Mouse (Mus musculus) lung, postnatal 4 days (tissue): ENCODE data around the gene Tekt1.

Source experiments
- DNase-seq, 2 experiments: peaks; one replicate each; pipeline ENCODE4 v3.0.0; 2021

Gene Tekt1

GRCm38 (mm10) chr11:72362347-72362741 is at the start of gene Tekt1:
Gene Tekt1, minus strand, starts transcription at chr11:72362442.
- no peak for DNase-seq

DNA sequence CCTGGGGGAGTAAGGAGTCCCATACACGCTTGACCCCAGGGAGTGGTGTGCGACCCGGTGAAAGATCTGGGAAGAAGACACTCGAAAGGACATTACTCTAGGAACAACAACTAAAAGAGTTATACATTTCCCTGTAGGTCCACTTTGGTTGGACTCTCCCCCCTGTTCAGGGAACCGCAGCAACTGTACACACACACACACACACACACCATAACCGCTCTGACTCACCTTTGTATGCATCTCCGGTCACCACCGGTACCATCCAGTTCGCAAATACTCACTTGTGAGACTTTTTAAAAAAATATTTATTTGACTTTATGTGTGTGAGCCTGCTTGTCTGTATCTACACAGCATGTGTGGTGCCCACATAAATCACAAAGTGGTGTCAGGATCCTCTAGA is 49.7 kb upstream of the Tekt1 start:
- no peak for DNase-seq

GRCm38 (mm10) chr11:72411093-72411921 is 49.1 kb upstream of the Tekt1 start, which contains the start of gene Smtnl2:
Gene Smtnl2, minus strand, starts transcription at chr11:72411713.
- peak; percentile 93 to 97 for DNase-seq

GRCm38 (mm10) chr11:72410521-72411092 is 48.4 kb upstream of the Tekt1 start:
- peak in 1 of 2 experiments; percentile 44 for DNase-seq

DNA sequence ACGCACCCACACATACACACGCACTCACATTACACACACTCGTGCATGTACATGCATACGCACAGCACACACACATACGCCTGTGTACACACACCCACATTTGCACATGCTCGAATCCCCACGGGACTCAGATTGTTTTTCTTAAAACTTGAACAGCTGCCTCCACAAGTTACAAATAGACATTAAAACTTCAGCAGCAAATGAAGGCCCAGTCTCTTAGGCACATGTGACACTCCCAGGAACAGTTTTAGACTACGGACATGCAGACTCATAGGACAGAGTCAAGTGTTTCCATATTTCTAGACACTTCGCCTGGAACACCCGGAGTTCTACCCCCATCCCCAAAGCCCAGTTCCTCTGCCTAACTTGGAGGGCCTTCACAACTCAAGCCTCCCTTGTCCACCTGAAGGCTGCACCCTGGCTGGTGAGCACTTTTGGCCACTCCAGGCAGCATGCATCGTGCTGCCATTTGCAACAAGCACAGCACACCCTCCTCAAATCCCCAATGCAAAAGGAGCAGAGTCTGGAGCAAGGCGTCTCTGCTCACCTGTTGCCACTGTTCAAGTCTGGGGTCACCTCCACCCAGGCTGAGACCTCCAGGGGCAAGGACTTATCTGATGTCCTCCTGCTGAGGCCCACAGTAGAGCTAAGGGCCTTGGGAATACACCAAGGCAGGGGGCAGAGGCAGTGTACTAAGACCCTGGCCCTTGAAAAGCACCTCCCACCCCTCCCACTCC is 47.6 kb upstream of the Tekt1 start:
- peak in 1 of 2 experiments; percentile 29 for DNase-seq

GRCm38 (mm10) chr11:72408451-72409170 is 46.4 kb upstream of the Tekt1 start:
- no peak for DNase-seq

GRCm38 (mm10) chr11:72407574-72407973 is 45.3 kb upstream of the Tekt1 start:
- DNase-seq, result peak in 1 of 2 experiments; percentile 25

- DNase-seq, result peak in 1 of 2 experiments; percentile 19
These were observed 44.8 kb upstream of the Tekt1 start for GRCm38 (mm10) chr11:72407081-72407480.

GRCm38 (mm10) chr11:72406079-72406675 is 43.9 kb upstream of the Tekt1 start:
- peak; percentile 40 to 48 for DNase-seq

- DNase-seq, result peak in 1 of 2 experiments; percentile 19
These were observed 43.3 kb upstream of the Tekt1 start for GRCm38 (mm10) chr11:72405532-72405931.

- DNase-seq, result peak in 1 of 2 experiments; percentile 20
These were observed 40.7 kb upstream of the Tekt1 start for GRCm38 (mm10) chr11:72402969-72403368.

DNA sequence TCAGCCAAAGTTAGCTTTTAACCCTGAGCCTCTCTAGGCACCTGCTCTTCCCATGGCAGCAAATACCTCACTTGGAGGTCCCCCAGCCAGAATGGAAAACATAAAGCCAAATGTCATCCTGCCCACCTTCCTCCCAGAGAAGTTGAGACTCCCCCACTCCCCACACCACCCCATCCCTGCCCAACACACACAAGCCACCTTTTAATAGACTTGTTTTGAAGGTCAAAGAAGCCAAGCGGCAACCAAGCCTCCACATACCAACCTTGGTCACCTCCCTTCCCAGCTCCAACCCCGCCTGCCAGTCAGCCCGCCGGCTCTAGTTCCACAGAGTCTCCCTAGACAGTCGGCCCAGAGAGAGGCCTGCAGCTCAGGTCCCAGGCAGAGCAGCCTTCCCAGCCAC is 39.8 kb upstream of the Tekt1 start:
- peak in 1 of 2 experiments; percentile 23 for DNase-seq

GRCm38 (mm10) chr11:72401068-72401467 is 38.8 kb upstream of the Tekt1 start:
- no peak for DNase-seq

DNA sequence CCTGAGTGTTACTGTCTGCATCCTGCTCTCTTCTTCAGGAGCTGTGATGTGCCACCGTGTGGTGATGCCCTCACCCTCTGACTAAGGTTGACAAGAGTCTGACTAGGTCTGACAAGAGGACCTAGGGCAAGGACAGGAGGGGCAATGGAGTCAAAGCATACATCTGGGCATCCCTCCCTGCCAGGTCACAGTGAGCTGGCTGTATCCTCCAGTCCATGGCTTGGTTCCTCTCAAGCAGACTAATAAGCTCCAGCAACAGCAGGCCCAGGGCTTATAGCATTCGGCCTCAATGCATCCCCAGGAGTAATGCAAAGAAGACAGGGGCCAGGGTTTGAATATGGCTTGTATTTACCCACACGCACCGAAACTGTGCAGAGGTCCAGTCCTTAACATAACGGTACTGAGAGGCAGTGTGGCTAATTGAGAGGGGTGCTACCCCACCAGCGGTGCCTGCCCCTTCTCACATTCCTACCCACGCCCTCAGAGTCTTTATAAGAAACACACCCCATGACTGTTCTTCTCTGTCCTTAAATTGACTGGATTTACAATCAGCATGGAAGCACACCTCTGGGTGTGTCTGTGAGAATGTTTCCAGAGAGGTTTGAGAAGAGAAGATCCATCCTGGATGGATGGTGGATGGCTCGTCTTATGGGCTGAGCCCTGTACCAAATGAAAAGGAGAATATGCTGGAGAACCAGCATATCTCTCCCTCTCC is 35.7 kb upstream of the Tekt1 start:
- DNase-seq, result peak in 1 of 2 experiments; percentile 32

DNA sequence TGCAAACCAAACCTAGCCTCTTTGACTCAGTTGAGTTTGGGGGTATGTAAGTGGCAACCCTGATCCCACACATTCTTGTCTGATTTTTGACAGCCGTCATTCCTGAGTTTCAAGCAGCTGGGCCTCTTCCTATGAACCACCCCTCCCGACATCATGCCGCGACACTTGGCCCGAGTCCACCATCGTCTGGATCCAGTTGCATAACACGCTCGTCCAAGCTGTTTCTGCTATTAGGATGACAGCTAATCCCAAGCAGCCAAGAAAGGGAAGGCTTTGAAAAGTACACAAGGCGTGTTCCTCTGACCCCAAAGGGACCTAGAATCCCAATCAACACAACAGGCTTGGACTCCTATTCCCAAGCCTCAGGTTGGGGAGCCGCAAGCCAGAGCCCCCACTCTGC is 34.8 kb upstream of the Tekt1 start:
- DNase-seq, result peak; percentile 91 to 95

DNA sequence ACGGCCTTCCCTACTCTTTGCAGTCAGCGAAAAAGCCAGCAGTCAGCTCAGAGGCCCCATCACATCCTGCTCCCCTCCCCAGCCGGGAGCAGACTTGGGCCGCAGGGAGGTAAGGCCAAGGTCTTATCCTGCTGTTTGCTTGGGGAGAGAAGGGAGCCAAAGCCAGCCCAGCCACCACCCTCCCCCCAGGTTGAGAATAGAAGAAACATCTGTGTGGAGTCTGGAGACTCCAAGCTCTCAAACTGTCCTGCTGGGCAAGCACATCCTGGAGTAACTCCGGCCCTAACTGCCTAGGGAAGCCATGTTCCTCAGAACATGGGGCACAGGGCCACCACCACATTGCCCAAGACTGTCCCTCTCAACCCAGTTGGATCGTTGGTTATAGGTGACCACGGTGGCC is 34.4 kb upstream of the Tekt1 start:
- DNase-seq, result peak; percentile 53 to 86

- peak in 1 of 2 experiments; percentile 27 for DNase-seq
These were observed 33.4 kb upstream of the Tekt1 start for GRCm38 (mm10) chr11:72395652-72396051.

DNA sequence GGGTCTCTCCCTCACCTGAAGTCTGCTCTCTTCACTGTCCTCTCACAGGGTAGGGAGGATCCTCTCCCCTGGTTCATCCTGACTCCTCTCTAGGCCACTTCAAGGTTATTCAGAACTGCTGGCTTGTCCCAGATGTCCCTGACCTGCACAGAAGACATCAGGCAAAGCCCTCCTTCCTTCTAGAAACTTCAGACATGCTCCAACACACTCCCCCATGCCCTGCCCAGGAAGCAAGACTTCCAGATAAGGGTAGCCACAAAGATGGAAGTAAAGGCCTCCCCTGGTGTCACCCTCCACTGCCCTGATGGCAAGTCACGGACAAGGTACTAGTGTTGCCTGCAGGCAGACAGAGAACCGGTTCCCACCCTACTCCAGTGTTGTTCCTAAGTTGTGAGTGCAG is 32.5 kb upstream of the Tekt1 start:
- DNase-seq, result peak in 1 of 2 experiments; percentile 20

DNA sequence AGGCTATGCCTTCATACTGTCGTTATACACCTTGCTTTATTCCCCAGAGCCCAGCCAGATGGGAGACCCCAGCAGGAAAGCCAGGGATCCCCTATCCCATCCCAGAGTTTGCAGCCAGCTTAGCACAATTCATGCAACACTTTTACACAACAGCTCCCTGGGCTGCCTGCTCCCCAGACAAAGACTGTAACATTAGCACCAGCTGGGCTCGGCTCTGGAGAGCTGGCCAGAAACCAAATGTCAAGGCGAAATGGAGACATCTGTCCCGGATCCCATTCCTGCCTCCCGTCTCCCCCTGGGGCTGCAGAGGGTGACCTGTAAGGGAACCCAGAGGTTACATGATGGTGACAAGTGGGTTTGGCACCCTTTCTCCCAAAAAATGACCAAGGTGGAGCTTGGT is 31.4 kb upstream of the Tekt1 start:
- DNase-seq, result peak; percentile 64 to 85

- DNase-seq, result no peak
These were observed 31.0 kb upstream of the Tekt1 start for GRCm38 (mm10) chr11:72393243-72393642.

- DNase-seq, result peak in 1 of 2 experiments; percentile 22
These were observed 28.9 kb upstream of the Tekt1 start for GRCm38 (mm10) chr11:72391181-72391580.
